Mouse (Mus musculus) intestine, embryonic 16.5 days (tissue): ENCODE measurements around the gene Ush2a. TPM values are rescaled to one million over a fixed set of nuclear protein-coding genes. Genes with fewer than 3 reads are reported as not detected.

Source experiments
- ATAC-seq: fragments of 200-750 bp; cut with Nextera tagmentation; 2 replicates; pipeline ENCODE4 v1.8.0; 2017; ENCODE audit warnings: moderate TSS enrichment, moderate library complexity
- H3K27ac ChIP-seq: fragments of 300-500 bp; sonication (generic); 2 replicates; pipeline ENCODE4 v1.5.1; 2014; ENCODE audit warnings: mild to moderate bottlenecking, low read length
- H3K27me3 ChIP-seq: fragments of 300-500 bp; sonication (generic); replicated peaks from 2 replicates; pipeline ENCODE4 v1.6.1; 2014; ENCODE audit warnings: low read length, control low read depth, mixed read lengths; ENCODE audit not compliant: control insufficient read depth, insufficient read depth
- H3K36me3 ChIP-seq: fragments of 300-500 bp; sonication (generic); 2 replicates; pipeline ENCODE4 v1.6.1; 2014; ENCODE audit warnings: low read length, control low read depth; ENCODE audit not compliant: control insufficient read depth, insufficient read depth
- H3K4me1 ChIP-seq: fragments of 300-500 bp; sonication (generic); 2 replicates; pipeline ENCODE4 v1.6.1; 2014; ENCODE audit warnings: low read length, control low read depth, mixed read lengths; ENCODE audit not compliant: control insufficient read depth, insufficient read depth
- H3K4me2 ChIP-seq: fragments of 300-500 bp; sonication (generic); 2 replicates; pipeline ENCODE4 v1.6.1; 2014; ENCODE audit warnings: low read depth, low read length, control low read depth
- H3K4me3 ChIP-seq: fragments of 300-500 bp; sonication (generic); 2 replicates; pipeline ENCODE4 v1.5.1; 2014; ENCODE audit warnings: mild to moderate bottlenecking, low read length
- H3K9ac ChIP-seq: fragments of 300-500 bp; sonication (generic); 2 replicates; pipeline ENCODE4 v1.6.1; 2014; ENCODE audit warnings: low read depth, low read length
- H3K9me3 ChIP-seq: fragments of 300-500 bp; sonication (generic); 2 replicates; pipeline ENCODE4 v1.6.1; 2016; ENCODE audit warnings: low read length, control low read depth; ENCODE audit not compliant: control insufficient read depth
- WGBS: fragments of 180-500 bp; shearing (Covaris S2); extraction: QIAGEN DNeasy Blood & Tissue Kit; methylation state at CpG from one replicate; pipeline ENCODE4 v1.1.7; 2014; 5-methylcytosine and 5-hydroxymethylcytosine counted together
- polyA plus RNA-seq: library from polyadenylated mRNA; unstranded; fragments of >200 nt; fragmentation: Nextera tagmentation; extraction: Ambion mirVana; gene quantifications from 2 replicates; pipeline ENCODE4 v1.2.1, GENCODE M21; 2015

The Ush2a gene
- polyA plus RNA-seq, 1 experiment from 2014 or later: 0.06 TPM

- Histone ChIP-seq H3K36me3 (no peaks in the 10 kb centered on the region), H3K27ac (no peak overlapping the region), H3K4me1 (no peaks in the 10 kb centered on the region), H3K4me3 (no peak overlapping the region), H3K27me3 (no peaks in the 10 kb centered on the region), H3K9me3 (no peaks in the 10 kb centered on the region), H3K9ac (no peak overlapping the region), H3K4me2 (no peak overlapping the region)
- 41% methylated on average over 4 of the region's 4 CpGs for WGBS
- no peak for ATAC-seq
Measured at GRCm38 (mm10) chr1:188805852-188806251, 544.0 kb downstream of the Ush2a start.

- WGBS: 84% methylated on average over 9 of the region's 9 CpGs
- Histone ChIP-seq H3K27me3 (no peaks in the 10 kb centered on the region), H3K4me1 (no peaks in the 10 kb centered on the region), H3K27ac (no peak overlapping the region), H3K9me3 (no peaks in the 10 kb centered on the region), H3K9ac (no peak overlapping the region), H3K4me3 (no peak overlapping the region), H3K4me2 (no peak overlapping the region), H3K36me3 (no peaks in the 10 kb centered on the region)
- no peak for ATAC-seq
Measured at GRCm38 (mm10) chr1:188810631-188811030, 548.8 kb downstream of the Ush2a start.

GRCm38 (mm10) chr1:188815072-188815471 lies 553.2 kb downstream of the Ush2a start:
- no peak overlapping the region for H3K9ac ChIP-seq
- no peaks in the 10 kb centered on the region for H3K4me1 ChIP-seq
- no peak overlapping the region for H3K4me2 ChIP-seq
- no peak overlapping the region for H3K4me3 ChIP-seq
- H3K36me3 ChIP-seq: no peaks in the 10 kb centered on the region
- WGBS: 58% methylated on average over 7 of the region's 7 CpGs
- H3K9me3 ChIP-seq: no peaks in the 10 kb centered on the region
- no peak for ATAC-seq
- H3K27ac ChIP-seq: no peak overlapping the region
- H3K27me3 ChIP-seq: no peaks in the 10 kb centered on the region

- no peak overlapping the region for H3K27ac ChIP-seq
- H3K36me3 ChIP-seq: no peaks in the 10 kb centered on the region
- 83% methylated on average over 2 of the region's 2 CpGs for WGBS
- no peaks in the 10 kb centered on the region for H3K27me3 ChIP-seq
- no peak for ATAC-seq
- no peak overlapping the region for H3K9ac ChIP-seq
- H3K4me2 ChIP-seq: no peak overlapping the region
- no peaks in the 10 kb centered on the region for H3K4me1 ChIP-seq
- no peak overlapping the region for H3K4me3 ChIP-seq
- no peaks in the 10 kb centered on the region for H3K9me3 ChIP-seq
Measured at GRCm38 (mm10) chr1:188824195-188824594, 562.4 kb downstream of the Ush2a start.

- H3K4me3 ChIP-seq: no peak overlapping the region
- WGBS: 71% methylated on average over 8 of the region's 8 CpGs
- H3K27ac ChIP-seq: no peak overlapping the region
- H3K27me3 ChIP-seq: no peaks in the 10 kb centered on the region
- H3K9ac ChIP-seq: no peak overlapping the region
- no peaks in the 10 kb centered on the region for H3K36me3 ChIP-seq
- no peaks in the 10 kb centered on the region for H3K9me3 ChIP-seq
- H3K4me1 ChIP-seq: no peaks in the 10 kb centered on the region
- no peak overlapping the region for H3K4me2 ChIP-seq
- ATAC-seq: no peak
Measured at GRCm38 (mm10) chr1:188824878-188825532, 563.2 kb downstream of the Ush2a start.

GRCm38 (mm10) chr1:188830527-188831407 lies 568.9 kb downstream of the Ush2a start:
- ATAC-seq: peak; percentile 77

GRCm38 (mm10) chr1:188833906-188834305 lies 572.1 kb downstream of the Ush2a start:
- no peak overlapping the region for H3K4me2 ChIP-seq
- H3K27ac ChIP-seq: no peak overlapping the region
- H3K4me3 ChIP-seq: no peak overlapping the region
- H3K9me3 ChIP-seq: no peaks in the 10 kb centered on the region
- H3K27me3 ChIP-seq: no peaks in the 10 kb centered on the region
- ATAC-seq: no peak
- H3K9ac ChIP-seq: no peak overlapping the region
- no peaks in the 10 kb centered on the region for H3K36me3 ChIP-seq
- 75% methylated on average over 9 of the region's 9 CpGs for WGBS
- H3K4me1 ChIP-seq: no peaks in the 10 kb centered on the region

More at GRCm38 (mm10) chr1:188830527-188831407, 568.9 kb downstream of the Ush2a start:
- Histone ChIP-seq H3K4me2 (no peak overlapping the region), H3K36me3 (no peaks in the 10 kb centered on the region), H3K27me3 (no peaks in the 10 kb centered on the region), H3K4me3 (no peak overlapping the region), H3K9ac (no peak overlapping the region), H3K9me3 (no peaks in the 10 kb centered on the region), H3K4me1 (no peaks in the 10 kb centered on the region), H3K27ac (no peak overlapping the region)
- 47% methylated on average over 11 of the region's 11 CpGs for WGBS

GRCm38 (mm10) chr1:188834770-188835169 lies 572.9 kb downstream of the Ush2a start:
- no peak overlapping the region for H3K27ac ChIP-seq
- no peak for ATAC-seq
- no peaks in the 10 kb centered on the region for H3K4me1 ChIP-seq
- no peaks in the 10 kb centered on the region for H3K9me3 ChIP-seq
- no peaks in the 10 kb centered on the region for H3K36me3 ChIP-seq
- WGBS: 83% methylated on average over 3 of the region's 3 CpGs
- H3K9ac ChIP-seq: no peak overlapping the region
- no peak overlapping the region for H3K4me2 ChIP-seq
- no peak overlapping the region for H3K4me3 ChIP-seq
- H3K27me3 ChIP-seq: no peaks in the 10 kb centered on the region

- no peak for ATAC-seq
- Histone ChIP-seq H3K4me1 (no peaks in the 10 kb centered on the region), H3K4me3 (no peak overlapping the region), H3K4me2 (no peak overlapping the region), H3K27me3 (no peaks in the 10 kb centered on the region), H3K27ac (no peak overlapping the region), H3K36me3 (no peaks in the 10 kb centered on the region), H3K9me3 (no peaks in the 10 kb centered on the region), H3K9ac (no peak overlapping the region)
- 81% methylated on average over 5 of the region's 5 CpGs for WGBS
Measured at GRCm38 (mm10) chr1:188837613-188838295, 575.9 kb downstream of the Ush2a start.
